Mouse (Mus musculus) ovary, postnatal 14 days (tissue): ENCODE results near the gene Pld6.
"Not testable (repeated sequence)": the region's sequence is repeated elsewhere in the genome, so short reads cannot be mapped to it uniquely, and the experiment has no call there.

Experiments used
- DNase-seq: peaks from one replicate; pipeline ENCODE4 v3.0.0; 2022; ENCODE audit warnings: low spot score

The Pld6 gene

DNA sequence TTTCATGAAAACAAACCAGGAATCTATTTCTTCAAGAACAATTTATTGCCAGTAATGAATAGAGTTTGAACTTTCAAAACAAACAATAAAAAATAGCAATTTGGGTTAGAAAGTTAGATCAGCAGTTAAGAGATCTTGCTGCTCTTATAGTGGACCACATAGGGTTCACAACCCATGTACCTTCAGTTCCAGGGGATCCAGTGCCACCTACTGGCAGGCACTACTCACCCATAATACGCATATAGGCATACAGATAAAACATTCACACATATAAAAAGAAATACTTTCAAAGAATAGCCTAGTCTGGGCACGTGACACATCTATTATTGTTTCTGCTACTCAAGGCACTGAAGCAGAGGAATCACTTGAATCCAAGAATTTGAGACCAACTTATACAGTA is 40.8 kb downstream of the Pld6 start:
- no peak for DNase-seq

DNA sequence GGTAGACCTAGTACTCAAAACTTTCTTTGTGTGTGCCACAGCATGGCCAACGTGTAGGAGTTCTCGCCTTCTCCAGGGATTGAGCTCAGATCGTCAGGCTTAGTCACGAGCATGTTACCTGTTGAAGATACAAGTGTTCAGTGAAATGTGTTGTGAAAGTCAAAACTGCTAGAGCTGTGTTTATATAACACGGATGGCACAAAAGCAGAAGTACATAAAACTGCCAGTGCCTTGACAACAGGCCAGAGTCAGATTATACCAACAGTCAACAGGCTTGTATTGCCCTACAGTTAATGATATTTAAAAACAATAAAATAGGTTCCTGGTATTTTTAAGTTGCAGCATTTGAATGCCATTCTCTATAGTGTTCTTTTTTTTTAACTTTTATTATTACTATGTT is 41.6 kb downstream of the Pld6 start:
- no peak for DNase-seq

DNA sequence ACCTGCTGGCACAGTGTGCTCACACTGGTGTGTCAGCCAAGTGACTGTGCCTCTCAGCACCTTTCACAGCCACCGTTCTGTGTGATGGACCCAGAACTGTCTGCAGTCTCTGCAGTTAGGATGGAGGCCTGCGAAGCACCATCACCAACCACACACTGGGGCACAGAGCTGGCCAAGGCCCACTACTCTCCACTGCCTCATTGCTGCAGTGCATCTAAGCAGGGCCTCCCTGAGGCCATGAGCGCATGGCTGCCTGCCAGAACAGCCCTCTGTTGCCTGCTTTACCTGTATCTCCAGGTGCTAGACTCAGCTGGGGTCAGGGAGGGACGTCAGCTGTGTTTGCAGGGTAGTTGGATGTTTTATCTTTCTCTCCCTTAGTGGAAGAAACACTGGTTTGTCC is 43.1 kb downstream of the Pld6 start:
- no peak for DNase-seq

DNA sequence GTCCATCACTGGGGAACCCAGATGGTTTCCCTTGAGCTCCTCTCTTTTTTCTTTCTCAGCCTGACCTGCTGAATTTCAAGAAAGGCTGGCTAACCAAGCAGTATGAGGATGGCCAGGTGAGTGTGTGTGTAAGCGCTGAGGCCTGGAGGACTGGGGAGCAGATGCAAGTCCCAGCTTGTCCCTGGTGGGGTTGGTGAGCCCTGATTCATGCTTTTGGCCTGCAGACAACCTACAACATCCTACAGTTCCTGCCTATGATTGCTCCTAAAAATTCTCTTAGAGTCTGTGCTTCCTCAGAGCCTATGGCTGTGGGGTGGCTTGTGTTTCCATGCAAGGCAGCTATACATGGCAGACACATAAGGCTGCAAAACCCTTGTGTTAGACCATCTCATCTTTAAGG is 43.7 kb downstream of the Pld6 start:
- no peak for DNase-seq

DNA sequence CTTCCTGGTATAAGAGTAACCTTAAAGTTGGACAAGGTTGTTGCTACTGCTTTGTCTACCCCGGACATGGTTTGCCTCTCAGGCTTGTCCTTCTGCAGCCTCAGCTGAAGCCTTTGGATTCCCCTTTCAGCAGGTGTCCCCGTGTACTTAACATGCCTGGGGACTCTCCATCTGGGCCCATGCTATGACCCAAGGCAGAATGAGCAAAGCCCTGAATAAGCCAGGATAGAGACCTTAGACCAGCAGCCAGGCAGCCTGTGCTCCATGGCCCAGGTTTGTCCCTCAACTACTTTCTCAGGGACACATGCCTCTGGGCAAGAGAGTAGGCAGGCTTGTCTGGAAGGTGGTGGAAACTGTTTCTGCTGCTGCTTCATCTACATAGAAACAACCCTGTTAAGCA is 44.1 kb downstream of the Pld6 start:
- DNase-seq = no peak

DNA sequence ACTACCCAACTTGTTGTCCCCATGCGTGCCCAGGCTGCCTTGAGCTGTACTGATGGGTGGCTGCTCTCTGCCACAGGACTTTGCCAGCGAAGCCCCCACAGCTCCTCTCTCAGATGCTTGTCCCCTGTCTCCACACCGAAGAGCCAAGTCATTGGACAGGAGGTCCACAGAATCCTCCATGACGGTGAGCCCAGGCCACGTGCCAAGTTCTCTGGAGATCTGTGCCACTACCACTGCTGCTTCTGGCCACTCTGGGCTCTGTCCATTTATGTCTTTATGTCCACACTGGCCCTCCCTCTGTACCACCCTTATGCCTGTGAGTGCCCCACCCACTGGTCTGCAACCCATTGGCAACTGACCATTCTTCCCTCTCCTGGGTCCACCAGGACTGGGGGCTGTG is 45.5 kb downstream of the Pld6 start:
- no peak for DNase-seq

DNA sequence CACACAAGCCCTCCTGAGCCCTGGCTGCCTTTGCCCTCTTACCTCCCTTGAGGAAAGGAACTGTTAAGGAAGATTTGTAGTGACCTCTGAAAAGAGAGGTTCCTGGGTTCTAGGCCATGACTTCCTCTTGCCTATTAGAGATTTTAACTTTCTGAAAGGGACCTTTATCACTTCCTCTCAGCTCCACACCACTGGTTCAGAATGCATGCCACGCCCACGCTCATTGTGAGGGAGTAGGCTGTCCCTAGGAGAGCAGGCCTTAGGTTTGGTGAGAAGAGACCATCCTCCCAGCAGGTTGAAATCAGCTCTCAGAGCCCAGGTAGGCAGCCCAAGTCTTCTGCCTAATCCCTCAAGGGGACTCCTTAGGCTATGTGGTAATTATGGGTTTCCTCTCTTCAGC is 47.4 kb downstream of the Pld6 start:
- DNase-seq = no peak

DNA sequence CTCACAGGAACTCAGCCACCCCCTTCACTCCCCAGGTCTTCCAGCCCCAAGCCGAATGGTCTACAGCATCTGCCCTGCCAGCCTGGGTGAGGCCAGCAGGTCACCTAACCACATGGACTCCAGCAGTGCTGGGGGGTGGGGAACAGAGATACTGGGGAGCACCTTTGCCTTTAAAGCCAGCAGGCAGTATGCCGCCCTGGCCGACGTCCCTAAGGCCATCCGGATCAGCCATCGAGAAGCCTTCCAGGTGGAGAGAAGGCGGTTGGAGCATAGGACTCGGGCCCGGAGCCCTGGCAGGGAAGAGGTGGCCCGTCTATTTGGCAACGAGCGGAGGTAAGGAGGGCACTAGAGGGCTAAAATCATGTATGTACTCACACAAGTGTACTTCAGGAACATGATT is 50.2 kb downstream of the Pld6 start:
- no peak for DNase-seq

DNA sequence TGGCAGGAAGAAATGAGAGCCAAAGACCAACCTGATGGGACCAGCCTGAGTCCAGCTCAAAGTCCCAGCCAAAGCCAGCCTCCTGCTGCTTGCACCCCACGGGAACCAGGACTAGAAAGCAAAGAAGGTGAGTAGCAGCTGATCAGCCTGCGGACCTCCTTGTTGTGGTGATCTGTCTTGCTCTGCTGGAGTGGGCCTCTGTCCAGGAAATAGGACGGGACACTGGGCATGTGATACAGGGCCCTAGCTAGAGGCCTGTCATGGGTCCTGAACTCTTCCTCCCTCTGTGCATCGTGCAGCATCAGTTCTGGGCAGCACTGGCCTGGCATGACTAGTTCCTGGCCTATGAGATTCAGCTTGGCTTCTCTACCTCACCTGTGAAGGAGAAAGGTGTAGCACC is 51.5 kb downstream of the Pld6 start:
- not testable (repeated sequence) for DNase-seq

DNA sequence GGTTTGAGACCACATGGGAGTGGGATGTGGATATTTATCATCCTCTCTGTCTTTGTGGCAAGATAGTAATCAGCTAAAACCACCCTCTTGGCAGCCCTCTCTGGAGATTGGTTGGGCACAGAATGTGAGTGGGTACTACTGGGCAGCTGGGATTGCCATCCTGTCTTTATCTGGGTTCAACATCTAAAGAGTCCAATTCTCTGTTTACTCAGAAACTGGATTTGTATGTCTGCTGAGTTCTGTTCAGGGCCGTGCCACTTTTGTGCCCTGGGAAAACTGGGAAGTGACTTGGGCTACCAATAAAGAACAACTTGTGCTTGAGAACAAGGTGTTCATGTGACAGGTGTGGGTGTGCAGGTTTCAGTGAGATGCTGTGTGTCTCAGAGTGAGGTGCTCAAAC is 53.1 kb downstream of the Pld6 start:
- no peak for DNase-seq
